Mouse (Mus musculus) left cerebral cortex, postnatal 10 days (tissue): ENCODE data around the gene Celf2. TPM values are rescaled to one million over a fixed set of nuclear protein-coding genes. Genes with fewer than 3 reads are reported as not detected.

Source experiments
- DNase-seq, 2 experiments: peaks; one replicate each; pipeline ENCODE4 v3.0.0; 2021 to 2022; ENCODE audit warnings: low spot score in 2 of 2, mixed read lengths in 1 of 2; ENCODE audit errors: extremely low spot score in 1 of 2
- intact Hi-C: fragments of 180-260 bp; cut with DNase I; formaldehyde crosslinking; loops from one replicate; pipeline ENCODE4 v1.15.1; 2025
- total RNA-seq, 2 experiments: library from RNA; stranded (reverse); gene quantifications; 2 replicates each; pipeline ENCODE4 v1.2.3; 2021

Celf2 gene
- total RNA-seq, 2 experiments from 2014 or later: 575 to 591 TPM

DNA sequence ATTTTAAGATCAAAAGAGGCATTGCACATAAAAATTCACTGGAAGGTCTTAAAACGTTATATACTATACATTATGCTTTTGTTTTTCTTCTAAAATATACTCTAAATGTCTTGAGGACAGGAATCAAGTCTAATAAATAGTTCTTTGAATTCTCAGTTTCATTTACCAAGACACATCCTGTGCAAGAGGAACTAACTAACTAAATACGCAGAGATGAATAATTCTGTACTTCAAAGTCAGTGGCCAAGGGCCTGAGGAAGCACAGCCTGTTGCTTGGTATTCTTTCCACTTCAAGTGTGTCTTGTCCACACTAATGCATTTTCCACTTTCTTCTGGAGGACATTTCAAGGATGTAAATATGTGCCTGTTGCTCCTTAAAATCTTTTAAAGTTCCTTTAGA lies 766.2 kb downstream of the Celf2 start:
- intact Hi-C loops: no loop called here
- DNase-seq: no peak

DNA sequence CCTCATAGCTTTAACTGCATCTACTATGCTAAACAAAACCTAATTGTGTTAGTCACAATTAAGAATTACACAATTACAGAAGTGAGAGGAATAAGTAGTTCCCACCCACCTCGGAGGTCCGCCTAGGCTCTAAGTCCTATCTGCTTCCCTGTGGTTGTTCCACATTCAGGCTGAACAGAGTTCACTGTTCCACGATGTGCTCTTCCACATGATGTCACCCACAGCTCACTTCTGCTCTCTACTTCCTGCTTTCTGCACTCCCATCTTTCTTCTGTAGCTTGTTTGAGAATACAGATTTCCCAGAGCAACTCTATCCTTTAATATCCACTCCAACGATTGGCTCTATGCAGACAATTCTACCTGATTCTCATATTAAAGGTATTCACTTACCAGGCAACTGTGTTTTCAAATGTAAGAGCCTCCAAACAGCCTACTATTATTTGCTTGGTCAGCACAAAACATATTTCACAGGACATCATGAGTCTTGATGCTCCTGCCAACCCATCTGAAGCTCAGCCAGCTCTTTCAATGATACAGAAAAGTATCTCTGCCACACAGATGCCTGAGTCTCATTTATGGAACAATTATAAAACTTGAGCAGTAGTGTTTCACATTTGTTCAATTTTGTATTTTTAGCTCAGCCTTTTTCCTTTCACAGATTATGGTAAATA lies 769.2 kb downstream of the Celf2 start:
- DNase-seq: no peak
- intact Hi-C loops: no loop called here

DNA sequence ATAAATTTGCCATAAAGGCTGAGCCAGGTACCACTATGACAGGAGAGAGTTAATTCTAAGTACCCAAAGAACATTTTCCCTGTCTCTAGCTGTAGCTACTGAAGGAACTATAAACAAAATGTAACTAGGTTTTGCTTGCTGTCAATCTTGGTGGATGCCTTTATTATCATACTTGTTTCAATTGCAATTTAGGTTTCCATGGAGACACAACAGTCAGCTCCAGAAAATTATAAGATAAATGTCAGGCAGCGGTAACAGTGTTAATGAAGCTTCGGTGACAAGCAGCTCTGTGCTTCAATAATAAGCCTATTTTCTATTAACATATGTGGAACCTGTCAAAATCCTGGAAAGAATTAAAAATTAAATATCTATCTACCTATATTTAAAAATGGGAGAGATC lies 777.3 kb downstream of the Celf2 start:
- no peak for DNase-seq
- intact Hi-C loops: no loop called here

DNA sequence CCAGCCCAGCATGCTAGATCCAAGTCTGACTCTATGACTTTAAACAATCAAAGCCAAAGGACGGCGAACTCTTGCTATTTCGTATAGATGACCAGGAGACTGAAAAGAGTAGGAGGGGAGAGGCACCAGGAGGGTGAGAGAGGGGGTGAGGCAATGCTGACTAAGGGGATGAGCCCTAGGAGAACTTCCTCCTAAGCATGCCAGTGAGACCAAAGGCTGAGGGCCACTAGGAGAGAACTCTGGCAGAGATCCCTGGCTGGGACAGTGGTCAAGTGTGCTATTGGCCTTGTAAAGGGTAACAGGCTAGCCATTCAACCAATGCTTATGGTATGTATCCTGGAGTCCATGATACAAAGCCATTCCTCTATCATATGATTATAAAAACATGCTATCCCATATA lies 778.5 kb downstream of the Celf2 start:
- DNase-seq: no peak
- intact Hi-C loops: no loop called here

DNA sequence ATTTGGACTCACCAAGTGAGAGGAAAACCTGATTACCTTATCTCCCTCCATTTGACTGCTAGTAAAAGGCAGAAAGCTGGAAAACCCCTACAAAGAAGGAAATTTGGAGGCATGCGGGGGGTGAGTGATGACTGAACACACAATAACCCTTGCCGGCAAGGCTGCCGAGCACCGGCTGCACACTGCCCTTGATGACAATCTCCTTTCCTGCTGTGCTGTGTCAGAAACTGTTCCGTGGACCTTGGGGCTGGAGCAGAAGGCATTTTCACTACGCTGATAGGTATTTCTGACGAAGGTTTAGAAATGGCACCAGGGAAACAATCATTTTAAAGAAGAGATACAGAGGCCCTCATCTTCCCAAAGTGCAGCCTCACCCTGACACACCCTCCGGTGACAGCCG lies 779.4 kb downstream of the Celf2 start:
- DNase-seq: no peak
- intact Hi-C loops: loop anchor here (10.0 kb wide), 1 partner anchor 145 kb away; no protein-coding TSS in a partner anchor

DNA sequence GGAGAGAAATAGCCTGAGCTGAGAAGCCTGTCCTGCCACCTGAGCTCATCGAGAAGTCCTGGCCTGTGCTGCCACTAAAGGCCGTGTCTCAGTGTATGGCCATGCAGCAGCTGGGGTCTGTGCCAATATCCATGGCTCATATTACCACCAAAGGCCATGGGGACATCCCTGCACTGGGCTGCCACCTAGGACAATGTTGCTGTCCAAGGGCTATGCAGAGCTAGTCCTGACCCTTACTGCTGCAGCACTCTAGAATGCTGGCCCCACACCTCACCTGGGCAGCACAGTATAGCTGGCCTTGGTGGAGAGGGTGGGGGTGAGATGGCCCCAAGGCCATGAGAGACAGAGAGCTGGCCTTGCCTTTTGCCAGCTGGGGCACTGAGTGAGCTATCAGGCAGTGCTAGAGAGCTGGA lies 780.5 kb downstream of the Celf2 start:
- no peak for DNase-seq
- intact Hi-C loops: loop anchor here (10.0 kb wide), 1 partner anchor 146 kb away; no protein-coding TSS in a partner anchor

DNA sequence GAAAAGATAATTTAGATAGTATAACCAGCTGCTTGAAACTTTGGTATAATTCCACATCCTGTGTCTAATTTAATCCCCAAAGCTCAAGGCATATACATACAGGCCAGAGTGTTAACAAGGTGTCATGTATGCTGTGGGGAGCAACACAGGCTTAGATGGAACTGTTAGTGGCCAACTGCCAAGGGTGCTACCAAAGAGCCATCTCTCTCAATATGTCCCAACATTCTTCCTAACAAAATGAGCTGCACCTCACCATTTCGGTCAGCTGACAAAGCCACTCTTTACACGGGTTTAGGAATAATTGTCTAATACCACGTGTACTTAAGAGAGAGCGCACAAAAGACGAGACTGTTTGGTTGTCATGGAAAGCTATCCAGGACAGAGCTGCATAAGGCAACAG lies 782.0 kb downstream of the Celf2 start:
- intact Hi-C loops: loop anchor here (10.0 kb wide), 1 partner anchor 147 kb away; no protein-coding TSS in a partner anchor
- DNase-seq: no peak

DNA sequence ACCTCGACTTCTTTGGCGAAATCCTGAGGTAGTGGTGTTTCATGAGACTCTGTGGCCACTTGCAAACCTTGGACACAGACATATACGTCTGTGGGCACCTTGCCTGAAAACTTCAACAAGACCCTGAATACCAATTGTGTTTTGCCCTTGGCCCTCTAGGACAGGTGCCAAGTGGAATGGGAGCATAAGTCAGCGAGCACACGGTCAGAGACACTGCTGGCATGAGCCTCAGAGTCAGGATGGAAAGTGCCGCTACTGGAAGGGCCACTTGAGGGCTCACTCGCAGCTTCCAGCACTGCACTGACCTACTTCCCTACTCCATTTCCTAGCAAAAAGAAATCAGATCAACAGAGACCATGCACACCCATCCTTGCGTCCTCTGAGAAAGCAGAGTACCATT lies 783.3 kb downstream of the Celf2 start:
- DNase-seq: peak in 1 of 2 experiments; percentile 42
- intact Hi-C loops: loop anchor here (10.0 kb wide), 1 partner anchor 149 kb away; no protein-coding TSS in a partner anchor

DNA sequence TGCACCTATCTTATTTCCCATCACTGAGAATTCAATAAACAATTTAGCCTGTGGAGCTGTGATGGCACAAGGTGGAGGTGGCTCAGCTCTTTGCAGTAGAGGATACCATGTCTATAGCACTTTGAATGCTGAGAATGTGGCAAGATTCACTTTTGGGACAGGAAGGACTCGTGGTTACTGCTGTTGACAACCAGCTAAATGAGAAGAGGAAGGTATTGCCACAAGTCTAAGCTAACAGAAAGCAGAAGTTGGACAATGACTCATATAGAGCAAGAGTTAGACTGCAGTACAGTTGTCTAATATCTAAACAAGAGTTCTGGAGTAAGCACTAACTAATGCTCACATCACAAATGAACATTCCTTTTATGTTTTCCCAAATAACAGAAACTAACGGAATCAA lies 785.8 kb downstream of the Celf2 start:
- intact Hi-C loops: loop anchor here (10.0 kb wide), 1 partner anchor 151 kb away; no protein-coding TSS in a partner anchor
- no peak for DNase-seq

DNA sequence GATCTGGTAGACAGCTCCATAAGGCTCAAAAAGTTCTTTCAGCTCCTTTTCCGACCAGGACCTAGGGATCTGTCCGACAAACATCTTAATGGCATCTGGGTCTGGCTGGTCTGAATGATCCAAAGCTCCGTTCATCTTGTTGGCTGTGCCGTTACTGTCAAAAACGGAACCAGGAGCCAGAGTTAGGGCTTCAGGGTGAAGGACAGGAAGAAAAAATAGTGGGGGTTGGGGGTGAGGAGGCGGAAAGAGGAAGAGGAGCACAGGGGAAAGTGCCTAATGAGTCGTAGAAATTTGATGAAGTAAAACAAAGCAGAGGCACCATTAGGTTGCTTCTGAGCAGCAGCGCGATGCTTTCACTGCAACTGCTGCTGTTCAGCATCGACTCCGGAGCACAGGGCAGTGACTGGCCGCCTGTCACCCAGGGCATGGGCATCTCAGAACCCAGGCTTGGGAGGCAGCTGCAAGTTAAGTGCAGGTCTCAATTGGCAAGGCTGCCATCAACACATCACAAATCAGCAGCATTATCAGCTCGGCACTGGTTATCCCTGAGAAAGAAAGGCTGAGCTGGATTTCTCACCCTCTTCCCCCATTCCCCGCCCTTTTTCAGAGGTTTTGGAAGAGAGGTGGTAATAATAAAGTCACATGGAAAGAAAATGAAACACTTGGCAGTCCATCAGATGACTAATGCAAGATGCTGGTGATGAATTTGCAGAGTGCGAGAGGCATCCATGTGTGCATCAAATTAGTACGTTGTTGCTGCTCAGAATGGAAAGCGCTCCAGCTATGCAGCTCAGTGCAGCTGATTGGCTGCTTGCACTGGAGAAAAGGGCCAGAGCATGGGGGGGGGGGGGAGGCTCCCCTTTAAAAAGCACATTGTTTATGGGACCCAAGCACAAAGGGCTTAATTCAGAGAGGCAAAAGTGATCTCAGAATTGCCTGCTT lies 787.6 kb downstream of the Celf2 start:
- intact Hi-C loops: loop anchor here (10.0 kb wide), 1 partner anchor 153 kb away; no protein-coding TSS in a partner anchor
- no peak for DNase-seq

DNA sequence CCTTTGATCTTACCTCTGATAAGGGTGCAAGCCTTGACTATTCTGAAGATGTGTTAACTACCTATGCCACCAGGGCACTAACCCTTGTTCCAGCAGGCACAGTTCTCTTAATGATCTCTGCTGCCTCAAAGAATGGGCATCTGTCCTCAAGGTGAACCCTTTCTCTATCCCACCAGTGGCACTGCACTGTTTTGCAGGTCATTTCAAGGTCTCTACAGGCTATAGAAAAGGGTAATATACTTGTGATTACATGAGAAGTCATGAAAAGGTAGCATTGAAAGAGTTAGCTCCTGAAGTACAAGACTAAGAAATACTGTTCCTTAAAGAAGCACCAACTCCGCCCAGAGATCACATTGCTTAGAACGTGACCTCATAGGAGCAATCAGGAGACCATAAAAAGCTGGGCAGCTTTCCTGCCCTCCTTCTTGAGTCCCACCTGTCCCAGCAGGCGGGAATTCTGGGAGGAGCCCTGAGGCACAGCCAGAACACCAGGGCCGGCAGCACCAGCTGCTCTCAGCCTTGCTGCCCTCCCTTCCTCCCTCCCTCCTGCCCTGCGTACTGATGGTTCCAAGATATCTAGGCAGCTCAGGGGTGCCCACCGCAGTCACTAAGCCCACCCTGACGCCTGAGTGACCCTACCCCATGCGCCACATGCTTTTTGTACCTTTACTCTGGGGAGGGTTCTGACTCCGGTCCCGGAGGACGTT lies 788.5 kb downstream of the Celf2 start:
- peak in 1 of 2 experiments; percentile 60 for DNase-seq
- intact Hi-C loops: loop anchor here (10.0 kb wide), 1 partner anchor 154 kb away; no protein-coding TSS in a partner anchor

DNA sequence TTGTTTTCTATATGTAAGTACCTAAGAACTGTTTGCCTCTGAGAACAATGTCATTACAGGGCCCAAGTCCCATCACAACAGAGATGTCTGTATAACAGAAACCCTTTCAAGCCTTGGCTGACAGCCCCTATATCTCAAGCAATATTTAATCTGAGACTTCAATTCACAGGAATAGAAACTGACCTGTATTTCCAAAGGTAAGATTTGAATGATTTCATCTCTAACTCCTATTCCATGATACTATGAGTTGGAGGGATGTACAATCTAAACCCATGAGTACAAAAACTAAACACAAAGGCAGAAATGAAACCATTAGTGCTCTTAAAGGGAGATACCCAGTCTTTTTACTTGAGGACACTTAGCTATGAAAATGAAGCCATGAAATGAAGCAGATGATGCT lies 790.5 kb downstream of the Celf2 start:
- DNase-seq: no peak
- intact Hi-C loops: no loop called here

DNA sequence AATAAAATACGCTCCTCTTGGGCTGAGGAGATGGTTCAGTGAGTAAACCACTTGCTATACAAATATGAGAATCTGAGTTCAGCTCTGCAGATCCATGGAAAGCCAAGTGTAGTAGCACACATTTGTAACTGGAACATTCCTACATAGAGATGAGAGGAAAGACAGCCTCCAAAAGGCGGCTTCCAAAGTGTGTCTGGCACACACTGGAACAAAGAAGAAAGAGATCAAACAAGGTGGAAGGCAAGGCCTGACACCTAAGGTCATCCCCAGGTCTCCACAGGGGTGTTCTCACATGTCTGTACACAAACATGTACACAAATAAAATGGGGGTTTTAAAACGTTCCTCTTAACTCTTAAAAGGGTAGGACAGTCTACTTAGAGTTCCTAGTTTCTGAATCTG lies 791.4 kb downstream of the Celf2 start:
- intact Hi-C loops: no loop called here
- DNase-seq: no peak

DNA sequence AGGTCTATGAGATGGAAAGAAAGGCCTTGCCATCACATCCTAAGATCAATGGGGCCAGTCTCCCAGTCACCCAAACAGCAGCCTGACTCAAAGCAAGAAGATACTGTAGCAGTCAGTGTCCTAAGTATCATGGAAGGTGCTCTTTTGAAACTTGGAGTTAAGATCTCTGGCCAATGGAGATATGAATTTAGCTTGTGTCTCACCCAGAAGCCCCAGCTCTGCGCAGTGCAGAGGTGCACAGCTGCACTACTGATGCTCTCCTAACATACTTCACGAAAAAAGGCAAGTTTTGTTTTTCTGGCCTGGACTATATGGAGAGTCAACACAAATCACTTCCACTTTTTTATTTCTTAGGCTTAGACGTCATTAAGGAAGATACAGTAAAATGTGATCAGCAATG lies 793.8 kb downstream of the Celf2 start:
- no peak for DNase-seq
- intact Hi-C loops: no loop called here

DNA sequence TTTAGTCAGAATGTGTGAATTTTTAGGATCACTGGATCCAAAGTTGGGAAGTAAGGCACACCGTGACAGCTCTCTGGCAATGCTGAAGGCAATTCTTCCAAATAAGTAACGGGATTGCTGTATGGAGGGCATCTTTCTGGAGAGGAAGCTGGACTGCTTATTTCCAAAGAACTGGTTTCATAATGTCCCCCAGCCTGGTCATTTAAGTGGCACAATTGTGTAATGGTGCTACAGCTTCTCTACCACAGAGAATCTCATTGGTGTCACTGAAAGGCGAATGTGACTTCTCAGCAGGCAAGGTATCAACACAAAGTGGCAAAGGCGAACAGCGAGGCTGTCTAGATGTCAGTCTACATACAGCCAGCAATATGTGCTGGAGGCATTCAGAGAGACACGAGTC lies 795.8 kb downstream of the Celf2 start:
- intact Hi-C loops: no loop called here
- DNase-seq: no peak

DNA sequence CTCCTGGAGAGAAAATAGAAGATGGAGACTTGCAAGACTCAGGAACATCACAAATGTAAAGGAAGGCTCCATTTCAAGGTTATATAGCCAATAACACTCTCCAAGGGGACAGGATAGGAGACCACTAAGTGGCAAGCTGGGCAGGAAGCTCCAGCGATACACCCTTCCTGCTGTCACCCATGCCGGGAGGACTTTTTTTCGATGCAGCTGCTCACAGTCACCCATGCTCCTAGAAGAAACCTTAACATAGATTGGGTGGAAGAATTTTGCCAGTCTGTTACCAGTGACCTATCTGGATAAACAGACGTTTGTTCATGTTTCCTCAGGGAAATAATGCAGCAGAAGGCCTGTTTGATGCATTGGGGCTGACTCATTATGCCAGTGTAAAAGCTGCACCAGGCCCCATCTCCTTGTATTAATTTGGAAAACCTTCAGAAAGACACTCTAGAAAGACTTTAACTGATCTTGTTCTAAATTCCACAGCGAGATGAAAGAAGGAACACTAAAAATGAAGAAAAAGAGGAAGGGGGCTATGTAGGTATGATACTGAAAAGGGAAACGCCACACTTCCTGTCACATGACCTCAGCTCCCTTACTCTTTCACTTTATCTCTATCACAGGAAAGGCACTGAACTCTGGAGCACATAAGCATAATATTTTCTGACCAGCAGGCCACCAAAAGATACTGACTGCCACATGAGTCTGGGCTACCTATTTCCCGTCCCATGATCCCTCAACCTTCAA lies 798.5 kb downstream of the Celf2 start:
- no peak for DNase-seq
- intact Hi-C loops: no loop called here

DNA sequence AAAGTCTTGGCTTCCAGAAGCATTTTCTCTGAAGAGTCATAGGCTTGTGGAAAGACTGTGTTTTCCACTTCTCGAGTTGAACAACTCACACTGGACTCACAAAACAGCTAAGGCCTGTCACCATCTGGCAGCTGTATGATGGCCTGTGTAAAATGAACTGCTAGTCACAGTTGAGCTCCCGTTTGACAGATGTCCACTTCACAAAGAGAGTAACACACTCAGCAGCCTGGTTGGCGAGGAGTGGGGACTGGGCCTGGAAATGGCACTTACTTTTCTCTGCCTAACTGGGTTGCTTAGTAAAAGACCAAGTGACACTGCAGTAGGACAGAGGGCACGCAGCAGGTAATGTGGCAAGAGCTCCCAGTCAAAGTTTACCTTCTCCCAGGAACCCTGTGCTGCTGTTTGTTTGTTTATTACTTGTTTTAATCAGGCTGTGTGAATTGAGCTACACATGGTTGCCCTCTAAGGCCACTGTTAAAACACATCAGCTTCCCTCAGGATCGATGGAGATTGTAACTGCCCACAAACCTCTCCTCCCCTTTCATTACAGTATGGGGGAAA lies 801.3 kb downstream of the Celf2 start:
- no peak for DNase-seq

DNA sequence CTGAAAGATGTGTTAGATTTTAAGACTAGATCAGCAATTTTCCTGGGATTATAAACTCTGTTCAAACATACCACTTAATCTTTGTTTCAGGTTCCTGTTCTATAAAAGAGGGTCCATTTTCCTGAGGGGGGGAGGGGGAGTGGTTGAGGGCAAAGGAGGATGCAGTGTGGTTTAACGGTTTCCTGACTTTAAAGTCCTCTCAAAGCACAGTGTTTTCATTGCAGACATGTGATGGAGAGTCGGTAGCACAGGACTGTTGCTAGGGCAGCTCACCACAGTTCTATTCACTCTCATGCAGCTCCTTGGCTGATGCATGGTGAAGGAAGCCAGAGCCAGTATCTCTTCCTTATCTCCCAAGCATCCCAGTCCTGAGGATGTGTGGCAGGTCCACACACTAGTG lies 802.1 kb downstream of the Celf2 start:
- DNase-seq: no peak
- intact Hi-C loops: no loop called here

More for the DNA sequence above, 801.3 kb downstream of the Celf2 start:
- intact Hi-C loops: no loop called here
